Comparison of ENCODE assay signal across 12 mouse cellular contexts in genomic region chr6:34866786-34867185, GRCm38 (mm10). TPM values are rescaled to one million over a fixed set of nuclear protein-coding genes. Genes with fewer than 3 reads are reported as not detected.
A peak's percentile ranks its signal among the peaks of the same experiment; 100 is the strongest.
DNase-seq lines count a peak whose midpoint lies in the region; TF ChIP-seq lines count a peak whose summit lies in the region.
"Had no signal": no experiment of that assay in that cellular context is flagged by ENCODE, and none has a peak within 500 bp of the region (broad histone marks: within the 10 kb centered on the region; RNA-seq: fewer than 3 reads in every experiment).

No protein-coding gene starts in this region.

- 0 out of 2 replicates have a peak overlapping the region, but pooled peaks have one; percentile 22 for H3K27ac ChIP-seq in liver, adult 2 months (replicated peaks; ENCODE audit: insufficient read depth, low read depth, low read length)
- no peak overlapping the region for H3K27ac ChIP-seq in ES-E14 (ENCODE audit: insufficient read depth, low read depth, low read length, poor library complexity, severe bottlenecking)
- H3K27ac ChIP-seq in limb, embryonic 10.5 days = peak overlapping the region; percentile 46; the same call in 1 of the 2 replicates

- H3K9me3 ChIP-seq in ES-E14 (ENCODE audit: control insufficient read depth, insufficient read depth, low read depth, low read length) = no peaks in the 10 kb centered on the region
- no peaks in the 10 kb centered on the region for H3K9me3 ChIP-seq in limb, embryonic 10.5 days (replicated peaks)

- TF ChIP-seq CTCF in liver, adult 2 months (IDR thresholded peaks at IDR 0.05; ENCODE audit: low read depth, low read length) = no peak

- H3K36me3 ChIP-seq in liver, adult 2 months (ENCODE audit: control insufficient read depth, insufficient read depth, low read length) = peaks cover 14% of the 10 kb centered on the region
- H3K36me3 ChIP-seq in ES-E14 (ENCODE audit: control insufficient read depth, insufficient read depth, low read length, poor library complexity, severe bottlenecking) = no peaks in the 10 kb centered on the region
- no peaks in the 10 kb centered on the region for H3K36me3 ChIP-seq in limb, embryonic 10.5 days

- peaks cover 22% of the 10 kb centered on the region for H3K4me1 ChIP-seq in liver, adult 2 months (ENCODE audit: control insufficient read depth, insufficient read depth, low read length)
- H3K4me1 ChIP-seq in ES-E14 (ENCODE audit: control insufficient read depth in 2 of 2, insufficient read depth in 2 of 2, low read length in 2 of 2, poor library complexity in 1 of 2) = peaks cover 2 to 26% of the 10 kb centered on the region in 2 experiments; a peak in 3 of 4 replicates
- H3K4me1 ChIP-seq in limb, embryonic 10.5 days = peaks cover 9% of the 10 kb centered on the region

- H3K79me2 ChIP-seq in liver, adult 2 months (ENCODE audit: control insufficient read depth, insufficient read depth, low read length) = peaks cover 8% of the 10 kb centered on the region

- peak; percentile 27 for DNase-seq in embryo, embryonic 10.5 days (ENCODE audit: low spot score)
- no peak for DNase-seq in embryo, embryonic 9.5 days (ENCODE audit: extremely low spot score)
- no peak for DNase-seq in liver, adult 2 months (ENCODE audit: extremely low read depth, low read depth, low spot score)
- DNase-seq in liver = no peak
- peak; percentile 57 for DNase-seq in ES-E14 (ENCODE audit: low read depth, low spot score)
- no peak for DNase-seq in limb, embryonic 10.5 days (ENCODE audit: low spot score)
- DNase-seq in c-Kit-positive CD71-positive TER-119-positive erythroid progenitor cells, embryonic 14.5 days (ENCODE audit: low spot score) = no peak
- DNase-seq in right cerebral cortex, postnatal 14 days = no peak
- DNase-seq: kidney, postnatal 36 days had no signal

- in situ Hi-C loops in ES-E14 (cut with MboI; ENCODE audit: low sequenced_read_pairs in 2 of 2, unreplicated experiment in 2 of 2) = no loop called here

- WGBS in liver, adult 2 months = 82% methylated on average over 8 of the region's 8 CpGs
- 63% methylated on average over 8 of the region's 8 CpGs for WGBS in limb, embryonic 10.5 days

- no peaks in the 10 kb centered on the region for H3K27me3 ChIP-seq in liver, adult 2 months (ENCODE audit: control insufficient read depth, insufficient read depth, low read length)
- no peaks in the 10 kb centered on the region for H3K27me3 ChIP-seq in limb, embryonic 10.5 days (ENCODE audit: low read depth, poor library complexity, severe bottlenecking)

- H3K4me3 ChIP-seq in liver, adult 2 months (ENCODE audit: insufficient read depth, low read depth, low read length) = no peak overlapping the region
- no peak overlapping the region for H3K4me3 ChIP-seq in ES-E14 (ENCODE audit: insufficient read depth in 1 of 2, low read depth in 1 of 2, low read length in 2 of 2, poor library complexity in 1 of 2, severe bottlenecking in 1 of 2)
- no peak overlapping the region for H3K4me3 ChIP-seq in limb, embryonic 10.5 days
- H3K4me3 ChIP-seq: erythroblast, embryonic 14.5 days had no signal

- H3K9ac ChIP-seq in liver, adult 2 months (ENCODE audit: low read depth, low read length) = no peak overlapping the region
- H3K9ac ChIP-seq in ES-E14 (ENCODE audit: insufficient read depth, low read depth, low read length, poor library complexity, severe bottlenecking) = no peak overlapping the region

- no peak for TF ChIP-seq POLR2A in liver, adult 2 months (IDR thresholded peaks at IDR 0.05; ENCODE audit: extremely low read depth, insufficient read depth, low read length)

TF ChIP-seq in ES-E14, 5 proteins besides CTCF, POLR2A, EP300 and RAD21:
- TF ChIP-seq CHD2 (IDR thresholded peaks at IDR 0.05; ENCODE audit: low read depth, low read length) = no peak
- TF ChIP-seq MAFK (IDR thresholded peaks at IDR 0.05; ENCODE audit: insufficient read depth, low read depth, low read length) = no peak
- TF ChIP-seq HCFC1 (IDR thresholded peaks at IDR 0.05; ENCODE audit: borderline replicate concordance, insufficient read depth, low read length) = no peak
- peak; percentile 88 for TF ChIP-seq ZNF384 (IDR thresholded peaks at IDR 0.05; ENCODE audit: low read depth, low read length)
- TF ChIP-seq ZC3H11A (IDR thresholded peaks at IDR 0.05; ENCODE audit: borderline replicate concordance, low read depth, low read length) = no peak

RNA-seq across cellular contexts. Expression of gene Tmem140, which starts 3.8 kb away (rescaled TPM):
- total RNA-seq in liver, adult 2 months (2014; rRNA removed) = 31.9 and 37.9 TPM in 2 replicates
- 19.1 and 20.1 TPM in 2 replicates for polyA plus RNA-seq in liver, adult 2 months (2012; rRNA removed)
- 0.74 and 1.8 TPM in 2 replicates for total RNA-seq in ES-E14 (2012; rRNA removed)
- 2.3 and 2.7 TPM in 2 replicates for polyA plus RNA-seq in limb, embryonic 10.5 days (2016; fragmentation: Nextera tagmentation; extraction: Ambion mirVana)
- polyA plus RNA-seq: erythroblast, embryonic 14.5 days had no signal

RNA-seq across cellular contexts. Expression of gene Cyren, which starts 11.1 kb away (rescaled TPM):
- total RNA-seq in liver, adult 2 months (2014; rRNA removed) = 2.0 and 3.0 TPM in 2 replicates
- polyA plus RNA-seq in liver, adult 2 months (2012; rRNA removed) = 2.7 and 3.2 TPM in 2 replicates
- total RNA-seq in ES-E14 (2012; rRNA removed) = 2.9 and 4.3 TPM in 2 replicates
- polyA plus RNA-seq in limb, embryonic 10.5 days (2016; fragmentation: Nextera tagmentation; extraction: Ambion mirVana) = 19.6 and 20.1 TPM in 2 replicates

RNA-seq across cellular contexts. Expression of gene Wdr91, which starts 43.9 kb away (rescaled TPM):
- 9.5 and 14.9 TPM in 2 replicates for total RNA-seq in liver, adult 2 months (2014; rRNA removed)
- polyA plus RNA-seq in liver, adult 2 months (2012; rRNA removed) = 23.4 and 28.0 TPM in 2 replicates
- total RNA-seq in ES-E14 (2012; rRNA removed) = 20.4 and 22.6 TPM in 2 replicates
- polyA plus RNA-seq in limb, embryonic 10.5 days (2016; fragmentation: Nextera tagmentation; extraction: Ambion mirVana) = 9.6 and 13.0 TPM in 2 replicates

RNA-seq across cellular contexts. Expression of gene Stra8, which starts 53.2 kb away (rescaled TPM):
- not detected in 2 replicates for total RNA-seq in liver, adult 2 months (2014; rRNA removed)
- not detected in 2 replicates for polyA plus RNA-seq in liver, adult 2 months (2012; rRNA removed)
- total RNA-seq in ES-E14 (2012; rRNA removed) = 5.1 and 23.8 TPM in 2 replicates
- not detected in 2 replicates for polyA plus RNA-seq in limb, embryonic 10.5 days (2016; fragmentation: Nextera tagmentation; extraction: Ambion mirVana)
- total RNA-seq: heart, adult 18-20 months; neutrophil, adult 5-6 weeks had no signal
- polyA plus RNA-seq: erythroblast, embryonic 14.5 days had no signal

Comparison
In these comparisons a context has a peak if more than half of its experiments do, and no peak if none do; other contexts are left out.
1. DNase-seq: peak in embryo, embryonic 10.5 days (single experiment) and ES-E14 (single experiment); none in embryo, embryonic 9.5 days (single experiment), liver, adult 2 months (single experiment), liver (single experiment), limb, embryonic 10.5 days (single experiment), c-Kit-positive CD71-positive TER-119-positive erythroid progenitor cells, embryonic 14.5 days (single experiment) and right cerebral cortex, postnatal 14 days (single experiment).
2. RNA of gene Tmem140, which starts 3.8 kb away (total RNA-seq): 31.9 to 37.9 TPM in liver, adult 2 months; 0.74 to 1.8 TPM in ES-E14; every median in the first group is over 10 times any median in the second.